Mouse (Mus musculus): ENCODE measurements around the gene Clasp2. TPM values are rescaled to one million over a fixed set of nuclear protein-coding genes. Genes with fewer than 3 reads are reported as not detected.

The Clasp2 gene
- polyA plus RNA-seq, 1 experiment from 2014 or later = 41.0 TPM

DNA sequence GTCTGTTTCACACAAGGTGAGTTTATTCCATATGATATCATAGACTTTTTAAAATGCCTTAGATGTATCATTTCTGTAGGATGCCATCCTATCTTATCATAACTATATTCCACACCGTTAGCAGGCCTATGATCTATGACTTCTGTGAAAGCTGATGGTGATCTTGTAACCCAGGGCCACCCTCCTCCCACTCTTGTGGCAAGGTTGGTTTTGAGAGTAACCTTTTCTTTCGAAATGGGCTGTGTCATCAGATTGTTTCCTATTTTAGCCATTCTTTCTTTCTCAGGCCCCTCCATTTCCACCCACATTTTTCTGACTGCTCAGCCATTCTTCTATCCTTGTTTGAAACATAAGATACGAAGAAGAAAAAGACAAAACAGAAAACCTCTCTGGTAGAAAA lies 88.9 kb downstream of the Clasp2 start:
- 91% methylated on average over 3 of the region's 3 CpGs for WGBS
- Histone ChIP-seq H3K27ac (no peak overlapping the region), H3K4me2 (replicated peaks) (no peak overlapping the region), H3K27me3 (no peaks in the 10 kb centered on the region), H3K4me3 (no peak overlapping the region), H3K9me3 (no peaks in the 10 kb centered on the region), H3K36me3 (no peaks in the 10 kb centered on the region), H3K9ac (no peak overlapping the region), H3K4me1 (no peaks in the 10 kb centered on the region)
- ATAC-seq (ENCODE audit: insufficient number of reproducible peaks, insufficient read depth, low FRiP score, low TSS enrichment) = no peak

DNA sequence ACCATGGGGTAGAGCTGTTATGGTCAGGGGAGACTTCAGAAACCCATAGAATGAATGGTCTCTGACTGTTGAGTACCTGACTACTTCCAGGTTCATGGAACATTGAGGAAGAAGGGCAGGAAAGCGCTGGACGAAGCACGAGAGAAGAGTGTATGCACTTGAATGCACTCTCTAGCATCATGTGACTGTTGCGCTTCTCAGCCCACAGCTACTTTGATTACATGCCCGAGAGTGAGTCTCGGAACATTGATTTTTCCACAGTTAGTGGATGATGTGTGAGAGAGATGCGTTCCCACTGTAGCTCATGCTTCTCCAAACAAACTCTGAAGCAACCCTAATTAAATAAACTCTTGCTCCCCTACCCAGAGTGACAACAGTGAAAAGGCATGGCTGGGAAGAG lies 92.2 kb downstream of the Clasp2 start:
- no peak for ATAC-seq (ENCODE audit: insufficient number of reproducible peaks, insufficient read depth, low FRiP score, low TSS enrichment)
- Histone ChIP-seq H3K27me3 (no peaks in the 10 kb centered on the region), H3K36me3 (no peaks in the 10 kb centered on the region), H3K9me3 (no peaks in the 10 kb centered on the region), H3K4me2 (replicated peaks) (no peak overlapping the region), H3K4me1 (no peaks in the 10 kb centered on the region), H3K27ac (no peak overlapping the region), H3K9ac (no peak overlapping the region), H3K4me3 (no peak overlapping the region)
- WGBS = 92% methylated on average over 7 of the region's 7 CpGs

GRCm38 (mm10) chr9:113837001-113837400 lies 95.7 kb downstream of the Clasp2 start:
- Histone ChIP-seq H3K4me3 (no peak overlapping the region), H3K9me3 (no peaks in the 10 kb centered on the region), H3K9ac (no peak overlapping the region), H3K4me1 (no peaks in the 10 kb centered on the region), H3K27ac (no peak overlapping the region), H3K4me2 (replicated peaks) (no peak overlapping the region), H3K36me3 (peaks cover 4% of the 10 kb centered on the region; the same call in 1 of the 2 replicates), H3K27me3 (no peaks in the 10 kb centered on the region)
- no peak for ATAC-seq (ENCODE audit: insufficient number of reproducible peaks, insufficient read depth, low FRiP score, low TSS enrichment)
- WGBS = 93% methylated on average over 4 of the region's 4 CpGs

- Histone ChIP-seq H3K4me1 (no peaks in the 10 kb centered on the region), H3K27ac (no peak overlapping the region), H3K4me2 (replicated peaks) (no peak overlapping the region), H3K4me3 (no peak overlapping the region), H3K27me3 (no peaks in the 10 kb centered on the region), H3K9ac (no peak overlapping the region), H3K36me3 (peaks cover 4% of the 10 kb centered on the region; the same call in 1 of the 2 replicates), H3K9me3 (no peaks in the 10 kb centered on the region)
- no peak for ATAC-seq (ENCODE audit: insufficient number of reproducible peaks, insufficient read depth, low FRiP score, low TSS enrichment)
- 97% methylated on average over 5 of the region's 5 CpGs for WGBS
Observed at GRCm38 (mm10) chr9:113837461-113837860, 96.2 kb downstream of the Clasp2 start.

GRCm38 (mm10) chr9:113844029-113844428 lies 102.8 kb downstream of the Clasp2 start:
- Histone ChIP-seq H3K4me1 (no peaks in the 10 kb centered on the region), H3K27me3 (no peaks in the 10 kb centered on the region), H3K9me3 (no peaks in the 10 kb centered on the region), H3K9ac (no peak overlapping the region), H3K4me2 (replicated peaks) (no peak overlapping the region), H3K27ac (no peak overlapping the region), H3K36me3 (peaks cover 15% of the 10 kb centered on the region), H3K4me3 (no peak overlapping the region)
- WGBS = 92% methylated on average over 4 of the region's 4 CpGs
- no peak for ATAC-seq (ENCODE audit: insufficient number of reproducible peaks, insufficient read depth, low FRiP score, low TSS enrichment)

GRCm38 (mm10) chr9:113855441-113855840 lies 114.2 kb downstream of the Clasp2 start:
- Histone ChIP-seq H3K9me3 (no peaks in the 10 kb centered on the region), H3K4me3 (no peak overlapping the region), H3K4me1 (no peaks in the 10 kb centered on the region), H3K36me3 (peaks cover 24% of the 10 kb centered on the region), H3K27me3 (no peaks in the 10 kb centered on the region), H3K9ac (no peak overlapping the region), H3K4me2 (replicated peaks) (no peak overlapping the region), H3K27ac (no peak overlapping the region)
- ATAC-seq (ENCODE audit: insufficient number of reproducible peaks, insufficient read depth, low FRiP score, low TSS enrichment) = no peak
- 92% methylated on average over 3 of the region's 3 CpGs for WGBS

GRCm38 (mm10) chr9:113857281-113857928 lies 116.1 kb downstream of the Clasp2 start:
- H3K4me1 ChIP-seq = no peaks in the 10 kb centered on the region
- no peak for ATAC-seq (ENCODE audit: insufficient number of reproducible peaks, insufficient read depth, low FRiP score, low TSS enrichment)
- peaks cover 21% of the 10 kb centered on the region for H3K36me3 ChIP-seq
- H3K27me3 ChIP-seq = no peaks in the 10 kb centered on the region
- no peaks in the 10 kb centered on the region for H3K9me3 ChIP-seq
- H3K9ac ChIP-seq = no peak overlapping the region
- H3K27ac ChIP-seq = no peak overlapping the region
- no peak overlapping the region for H3K4me2 ChIP-seq (replicated peaks)
- H3K4me3 ChIP-seq = no peak overlapping the region
- whole genome bisulfite sequencing = 87% methylated on average over 8 of the region's 8 CpGs

GRCm38 (mm10) chr9:113857929-113858440 lies 116.7 kb downstream of the Clasp2 start:
- Histone ChIP-seq H3K9me3 (no peaks in the 10 kb centered on the region), H3K4me2 (replicated peaks) (no peak overlapping the region), H3K27me3 (no peaks in the 10 kb centered on the region), H3K9ac (no peak overlapping the region), H3K27ac (no peak overlapping the region), H3K36me3 (peaks cover 18% of the 10 kb centered on the region), H3K4me1 (no peaks in the 10 kb centered on the region), H3K4me3 (no peak overlapping the region)
- 81% methylated on average over 5 of the region's 5 CpGs for WGBS
- ATAC-seq (ENCODE audit: insufficient number of reproducible peaks, insufficient read depth, low FRiP score, low TSS enrichment) = no peak

- Histone ChIP-seq H3K9ac (no peak overlapping the region), H3K27me3 (no peaks in the 10 kb centered on the region), H3K36me3 (peaks cover 11% of the 10 kb centered on the region), H3K4me2 (replicated peaks) (no peak overlapping the region), H3K27ac (no peak overlapping the region), H3K9me3 (no peaks in the 10 kb centered on the region), H3K4me3 (no peak overlapping the region), H3K4me1 (no peaks in the 10 kb centered on the region)
- ATAC-seq (ENCODE audit: insufficient number of reproducible peaks, insufficient read depth, low FRiP score, low TSS enrichment) = no peak
- 91% methylated on average over 5 of the region's 5 CpGs for WGBS
Observed at GRCm38 (mm10) chr9:113859420-113859819, 118.1 kb downstream of the Clasp2 start.

DNA sequence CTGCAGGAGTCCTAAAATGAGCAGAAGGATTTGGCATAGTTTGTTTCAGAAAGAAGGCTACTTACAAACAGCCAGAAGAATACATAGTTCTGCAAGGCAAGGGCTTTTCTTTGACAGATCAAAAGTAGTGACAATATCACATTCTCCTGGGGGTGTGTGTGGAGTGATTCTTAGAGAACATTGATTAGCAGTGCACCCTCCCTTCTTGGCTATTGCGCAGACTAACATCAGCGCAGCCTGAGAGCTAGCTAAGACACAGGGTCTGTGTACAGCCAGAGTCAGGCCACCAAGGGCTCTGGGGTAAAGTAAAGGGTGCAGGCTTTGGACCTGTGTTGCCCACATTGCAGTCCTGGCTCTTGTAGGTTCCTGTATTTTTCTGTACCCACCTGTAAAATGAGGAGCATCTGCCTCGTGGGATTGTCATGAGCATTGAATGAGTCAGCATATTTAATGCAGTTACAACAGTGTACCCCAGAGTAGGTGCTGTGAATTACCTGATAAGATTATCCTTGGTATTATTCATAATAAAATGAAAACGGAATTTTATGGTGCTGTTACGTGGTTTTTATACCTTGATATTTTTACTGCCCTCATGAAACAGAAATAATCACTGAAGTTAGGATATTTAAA lies 122.2 kb downstream of the Clasp2 start:
- Histone ChIP-seq H3K36me3 (peaks cover 9% of the 10 kb centered on the region; the same call in 1 of the 2 replicates), H3K27me3 (no peaks in the 10 kb centered on the region), H3K4me2 (replicated peaks) (no peak overlapping the region), H3K9me3 (no peaks in the 10 kb centered on the region), H3K9ac (no peak overlapping the region), H3K4me3 (no peak overlapping the region), H3K27ac (no peak overlapping the region), H3K4me1 (no peaks in the 10 kb centered on the region)
- ATAC-seq (ENCODE audit: insufficient number of reproducible peaks, insufficient read depth, low FRiP score, low TSS enrichment) = no peak
- 84% methylated on average over 5 of the region's 5 CpGs for WGBS

GRCm38 (mm10) chr9:113867951-113868350 lies 126.7 kb downstream of the Clasp2 start:
- Histone ChIP-seq H3K36me3 (peaks cover 38% of the 10 kb centered on the region), H3K9ac (no peak overlapping the region), H3K4me1 (no peaks in the 10 kb centered on the region), H3K27me3 (no peaks in the 10 kb centered on the region), H3K4me3 (no peak overlapping the region), H3K9me3 (no peaks in the 10 kb centered on the region), H3K4me2 (replicated peaks) (no peak overlapping the region), H3K27ac (no peak overlapping the region)
- ATAC-seq (ENCODE audit: insufficient number of reproducible peaks, insufficient read depth, low FRiP score, low TSS enrichment) = no peak
- 86% methylated on average over 5 of the region's 5 CpGs for WGBS

DNA sequence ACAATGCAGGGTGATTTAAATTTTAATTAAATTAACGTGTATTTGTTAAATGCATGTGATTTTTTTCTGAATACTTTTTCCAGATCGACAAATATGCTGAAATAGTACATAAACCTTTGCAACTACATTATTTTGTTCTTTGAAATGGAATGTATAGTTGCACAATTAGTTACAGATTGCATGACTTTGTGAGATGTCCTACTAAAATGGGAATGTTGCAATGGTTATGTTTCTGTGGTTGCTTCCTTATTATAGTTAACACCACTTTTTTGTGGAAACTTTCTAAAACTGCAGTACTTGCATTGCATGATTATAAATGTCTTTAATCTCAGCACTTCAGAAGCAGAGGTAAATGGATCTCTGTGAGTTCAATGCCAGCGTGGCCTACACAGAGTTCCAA lies 153.6 kb downstream of the Clasp2 start:
- 92% methylated on average over 3 of the region's 3 CpGs for WGBS

More for the DNA sequence above, 153.6 kb downstream of the Clasp2 start:
- H3K36me3 ChIP-seq = peaks cover 32% of the 10 kb centered on the region
- H3K4me1 ChIP-seq = no peaks in the 10 kb centered on the region
- H3K4me2 ChIP-seq (replicated peaks) = no peak overlapping the region
- ATAC-seq (ENCODE audit: insufficient number of reproducible peaks, insufficient read depth, low FRiP score, low TSS enrichment) = no peak
- no peak overlapping the region for H3K9ac ChIP-seq
- no peak overlapping the region for H3K4me3 ChIP-seq
- no peaks in the 10 kb centered on the region for H3K9me3 ChIP-seq
- H3K27me3 ChIP-seq = no peaks in the 10 kb centered on the region
- H3K27ac ChIP-seq = no peak overlapping the region

Data from embryonic facial prominence, embryonic 12.5 days (tissue).